Mouse (Mus musculus): ENCODE results near the gene Rnf181.
A peak's percentile ranks its signal among the peaks of the same experiment; 100 is the strongest.

Rnf181 gene

GRCm38 (mm10) chr6:72383952-72384351 is 17.2 kb upstream of the Rnf181 start:
- no peak for DNase-seq (ENCODE audit: low spot score)

DNA sequence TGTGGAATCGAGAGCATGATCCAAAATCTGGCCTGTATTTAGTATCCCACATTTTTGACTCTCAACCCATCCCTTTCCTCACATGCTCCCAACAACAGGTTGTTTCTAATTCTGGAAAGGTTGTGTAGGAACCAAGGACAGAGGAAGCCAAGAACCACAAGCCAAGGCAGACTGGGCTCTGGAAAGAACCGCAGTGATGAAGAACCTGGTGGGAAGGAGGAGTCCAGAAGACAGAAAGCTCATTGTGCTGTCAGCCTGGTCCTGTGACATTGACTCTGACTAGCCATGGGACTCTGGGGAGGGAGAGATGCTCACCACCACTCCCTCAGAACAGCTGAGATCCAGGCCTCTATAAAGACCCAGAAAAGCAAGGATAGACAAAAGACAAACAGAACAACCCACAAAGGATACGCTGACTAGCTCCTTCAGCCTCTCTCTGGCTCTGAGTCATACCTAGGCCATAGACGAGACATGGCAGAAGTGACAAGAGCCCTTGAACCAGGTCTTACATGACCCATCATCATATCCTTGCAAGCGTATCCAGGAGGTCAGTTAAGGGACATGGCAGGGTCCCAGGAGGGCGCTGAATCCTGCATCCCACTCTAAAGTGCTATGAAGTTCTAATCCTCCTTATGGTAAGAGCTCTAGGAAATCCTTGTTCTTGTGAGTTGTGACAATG is 16.5 kb upstream of the Rnf181 start:
- no peak for DNase-seq (ENCODE audit: low spot score)

DNA sequence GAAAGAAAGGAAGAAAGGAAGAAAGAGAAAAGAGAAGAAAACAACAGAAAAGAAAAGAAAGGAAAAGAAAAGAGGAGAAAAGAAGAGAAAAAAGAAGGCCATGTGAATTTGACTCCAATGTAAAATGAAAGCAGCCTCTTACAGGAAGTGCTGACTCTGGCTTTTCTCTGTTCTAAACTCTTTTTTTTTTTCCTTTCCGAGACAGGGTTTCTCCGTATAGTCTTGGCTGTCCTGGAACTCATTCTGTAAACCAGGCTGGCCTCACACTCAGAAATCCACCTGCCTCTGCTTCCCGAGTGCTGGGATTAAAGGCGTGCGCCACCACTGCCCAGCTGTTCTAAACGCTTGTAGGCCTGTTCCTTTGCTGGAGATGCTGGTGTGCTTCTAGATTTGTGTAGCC is 15.7 kb upstream of the Rnf181 start:
- DNase-seq (ENCODE audit: low spot score) = no peak

- peak; percentile 82 for DNase-seq (ENCODE audit: low spot score)
These were observed 13.5 kb upstream of the Rnf181 start, which contains the start of gene Vamp5 for GRCm38 (mm10) chr6:72380131-72380770. Gene Vamp5 (minus strand): TSS chr6:72380468.

- peak; percentile 61 for DNase-seq (ENCODE audit: low spot score)
These were observed 12.8 kb upstream of the Rnf181 start for GRCm38 (mm10) chr6:72379377-72380130.

DNA sequence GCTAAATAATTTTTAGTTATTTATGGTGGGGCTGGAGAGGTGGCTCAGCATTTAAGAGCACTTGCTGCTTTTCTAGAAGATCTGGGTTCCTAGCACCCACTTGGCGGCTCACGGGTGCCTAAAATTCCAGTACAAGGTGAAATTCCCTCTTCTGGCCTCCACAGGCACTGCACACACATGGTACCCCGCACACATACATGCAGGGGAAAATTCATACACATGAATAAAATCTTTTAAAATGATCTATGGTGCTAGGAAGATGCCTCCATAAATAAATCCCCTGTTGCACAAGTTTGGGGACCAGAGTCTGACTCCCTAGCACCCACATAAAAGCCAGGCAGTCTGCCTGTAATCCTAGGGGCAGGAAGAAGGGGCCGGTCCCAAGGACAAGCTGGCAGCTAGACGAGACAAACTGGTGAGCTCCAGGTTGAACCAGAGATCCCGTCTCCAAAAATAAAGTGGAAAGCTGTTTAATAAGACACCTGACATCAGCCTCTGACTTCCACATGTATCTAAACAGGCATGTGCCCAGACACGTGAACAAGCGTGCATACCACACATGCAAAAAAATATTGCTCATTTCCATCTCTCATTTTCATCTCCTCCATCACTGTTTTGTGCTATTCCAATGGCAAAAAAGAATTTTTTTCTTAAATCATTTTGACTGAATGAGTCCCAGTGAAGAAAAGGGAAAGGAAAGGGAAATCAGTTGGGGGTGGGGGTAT is 11.9 kb upstream of the Rnf181 start:
- DNase-seq (ENCODE audit: low spot score) = no peak

DNA sequence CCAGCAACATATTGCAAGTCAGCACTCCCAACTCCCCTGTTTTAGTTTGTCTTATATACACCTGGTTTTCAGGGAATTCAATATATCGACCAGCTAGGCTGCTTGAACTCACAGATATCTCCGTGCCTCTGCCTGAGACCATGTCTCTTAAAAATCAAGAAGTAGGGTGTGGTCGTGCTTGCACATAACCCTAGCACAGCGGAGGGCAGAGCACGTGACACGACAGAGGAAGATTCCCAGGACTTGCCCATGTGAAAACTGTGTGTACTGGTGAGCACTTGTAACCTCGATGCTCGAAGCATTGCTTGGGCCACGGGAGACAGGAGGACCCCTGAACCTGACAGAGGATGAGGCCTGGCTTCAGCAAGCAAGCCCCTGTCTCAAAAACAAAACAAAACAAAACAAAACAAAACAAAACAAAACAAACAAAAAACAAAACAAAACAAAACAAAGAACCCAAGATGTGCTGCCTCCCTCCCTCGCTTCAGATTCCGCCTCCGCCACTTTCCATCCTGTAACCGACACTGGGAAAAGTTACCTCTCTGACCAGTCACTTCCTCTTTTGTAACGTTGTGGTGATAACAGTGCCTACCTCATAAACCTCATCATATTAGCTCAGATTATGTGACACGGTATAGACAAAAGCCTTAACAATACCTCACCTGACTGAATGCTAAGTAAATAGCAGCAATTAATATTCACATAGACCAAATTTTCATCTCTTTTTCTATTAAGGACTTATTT is 8.2 kb upstream of the Rnf181 start:
- DNase-seq (ENCODE audit: low spot score) = no peak

DNA sequence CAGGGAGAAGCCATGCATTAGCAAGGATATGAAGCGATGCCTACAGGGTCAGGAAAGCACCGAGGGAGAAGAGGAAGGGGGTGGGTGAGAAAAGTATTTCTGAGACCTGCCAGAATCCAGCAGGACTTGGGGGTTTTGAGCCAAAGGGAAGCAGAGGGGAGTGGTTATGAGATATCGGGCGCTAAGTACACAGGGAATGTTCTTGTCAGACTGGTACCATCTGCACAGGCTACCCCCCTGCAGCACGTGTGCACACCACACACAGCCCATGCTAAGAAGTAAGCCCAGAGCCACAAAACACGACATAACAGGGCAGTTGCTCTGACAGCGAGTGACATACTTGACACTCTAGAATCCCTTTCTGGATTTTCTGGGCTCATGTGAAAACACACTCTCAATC is 7.5 kb upstream of the Rnf181 start:
- DNase-seq (ENCODE audit: low spot score) = no peak

DNA sequence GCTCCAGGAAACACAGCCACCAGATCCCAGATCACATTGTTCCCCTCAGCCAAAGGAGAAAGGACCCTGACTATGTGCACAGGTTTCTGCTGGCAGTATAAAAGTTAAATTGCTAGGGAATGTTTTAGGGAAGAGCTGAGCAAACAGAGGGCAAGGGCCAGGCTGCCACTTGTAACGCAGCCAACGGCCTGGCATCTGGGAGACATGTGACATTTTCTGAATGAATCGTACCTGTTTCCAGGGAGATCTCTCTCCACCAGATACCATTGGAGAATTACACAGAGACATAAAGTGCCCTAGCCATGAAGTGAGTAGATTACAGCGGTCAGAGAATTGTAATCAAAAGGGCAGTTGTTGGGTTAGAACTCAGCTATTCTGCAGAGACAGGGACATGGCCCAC is 6.4 kb upstream of the Rnf181 start:
- no peak for DNase-seq (ENCODE audit: low spot score)

GRCm38 (mm10) chr6:72371571-72371970 is 4.8 kb upstream of the Rnf181 start:
- no peak for DNase-seq (ENCODE audit: low spot score)

DNA sequence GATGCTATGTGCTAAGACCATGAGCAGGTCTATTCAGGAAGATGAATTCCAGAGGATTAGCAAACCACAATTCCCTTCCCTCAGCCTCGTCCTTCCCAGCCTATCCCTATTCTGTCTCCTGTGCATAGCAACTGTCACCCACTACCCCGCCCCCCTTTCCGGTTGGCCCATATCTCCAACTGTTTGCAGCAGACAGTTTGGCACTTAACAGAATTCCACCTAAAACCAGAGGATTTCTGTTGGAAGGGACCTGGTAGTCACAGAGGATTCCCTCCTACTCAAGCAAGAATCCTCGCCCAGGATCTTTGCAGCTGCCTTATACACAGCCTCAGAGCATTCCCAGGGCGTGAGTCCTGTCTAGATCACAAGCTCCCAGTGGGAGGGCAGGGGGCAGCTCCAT is 4.4 kb upstream of the Rnf181 start:
- peak; percentile 65 for DNase-seq (ENCODE audit: low spot score)

- peak; percentile 54 for DNase-seq (ENCODE audit: low spot score)
These were observed 3.3 kb upstream of the Rnf181 start for GRCm38 (mm10) chr6:72370091-72370490.

GRCm38 (mm10) chr6:72369557-72369956 is 2.8 kb upstream of the Rnf181 start:
- DNase-seq (ENCODE audit: low spot score) = peak; percentile 50

DNA sequence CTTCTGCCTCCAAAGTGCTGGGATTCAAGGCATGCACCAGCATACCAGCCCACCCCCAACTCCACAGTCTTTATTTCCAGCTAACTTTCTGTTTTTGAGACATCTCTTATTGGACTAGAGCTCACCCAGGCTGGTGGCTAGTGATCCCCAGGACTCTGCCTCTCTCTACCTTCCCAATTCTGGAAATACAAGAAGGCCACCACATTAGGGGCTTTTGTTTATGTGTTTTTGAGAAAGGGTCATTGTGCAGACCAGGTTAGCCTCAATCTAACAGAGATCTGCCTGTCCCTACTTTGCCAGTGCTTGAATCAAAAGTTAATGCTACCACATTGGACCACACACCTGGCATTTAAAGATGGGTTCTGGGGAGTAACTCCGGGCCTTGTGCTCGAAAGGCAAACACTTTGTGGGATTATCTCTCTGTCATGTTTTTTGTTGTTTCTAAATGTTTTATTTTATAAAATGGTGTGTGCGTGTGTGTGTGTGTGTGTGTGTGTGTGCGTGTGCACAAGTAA is 761 bp upstream of the Rnf181 start:
- no peak for DNase-seq (ENCODE audit: low spot score)

DNA sequence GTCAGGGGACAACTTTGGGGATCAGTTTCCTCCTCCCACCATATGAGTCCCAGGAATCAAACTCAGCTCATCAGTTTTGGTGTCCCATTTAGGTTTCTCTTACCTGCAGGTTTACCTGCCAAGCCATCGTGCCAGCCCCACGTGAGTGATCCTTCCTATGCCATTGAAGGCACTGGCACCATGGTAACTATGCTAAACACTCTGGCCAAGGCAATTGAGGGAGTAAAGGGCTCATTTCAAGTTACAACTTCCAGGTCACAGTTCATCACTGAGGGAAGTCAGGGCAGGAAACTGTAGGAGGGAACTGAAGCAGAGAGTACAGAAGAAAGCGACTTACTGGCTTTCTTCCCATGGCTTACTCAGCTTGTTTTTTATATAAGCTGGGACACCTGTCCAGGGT is 452 bp downstream of the Rnf181 start:
- no peak for DNase-seq (ENCODE audit: low spot score)

DNA sequence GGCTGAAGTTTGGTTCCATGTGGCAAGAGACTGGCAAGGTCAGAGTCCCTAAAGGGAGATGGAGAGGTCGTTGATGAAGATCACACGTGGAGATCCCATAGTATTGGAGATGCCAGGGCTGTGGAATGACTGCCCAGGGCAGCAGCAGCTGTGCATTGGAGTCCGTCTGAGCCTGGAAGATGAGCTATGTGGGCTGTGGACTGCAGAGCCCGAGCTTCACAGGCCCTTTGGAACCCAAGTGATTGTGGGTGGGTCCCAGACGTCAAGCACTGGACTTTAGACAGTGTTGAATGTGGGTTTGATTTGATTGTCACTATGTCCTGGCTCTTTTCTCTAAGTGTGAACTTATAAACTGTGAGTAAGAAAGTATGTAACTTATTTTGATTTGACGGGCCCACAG is 1.8 kb downstream of the Rnf181 start:
- DNase-seq (ENCODE audit: low spot score) = no peak

DNA sequence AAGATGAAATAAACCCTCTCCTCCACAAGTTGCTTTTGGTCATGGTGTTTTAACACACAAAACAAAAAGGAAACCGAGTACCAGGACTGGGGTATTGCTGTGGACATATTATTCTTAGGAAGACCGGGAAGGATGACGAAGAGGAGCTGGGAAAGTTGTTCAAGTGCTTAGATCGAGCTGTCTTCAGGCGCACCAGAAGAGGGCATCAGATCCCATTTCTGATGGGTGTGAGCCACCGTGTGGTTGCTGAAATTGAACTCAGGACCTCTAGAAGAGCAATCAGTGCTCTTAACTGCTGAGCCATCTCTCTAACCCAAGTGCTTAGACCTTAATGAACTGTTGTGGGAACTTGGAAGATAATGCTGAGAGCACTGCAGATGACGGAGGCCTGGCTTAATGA is 2.7 kb downstream of the Rnf181 start:
- DNase-seq (ENCODE audit: low spot score) = no peak

DNA sequence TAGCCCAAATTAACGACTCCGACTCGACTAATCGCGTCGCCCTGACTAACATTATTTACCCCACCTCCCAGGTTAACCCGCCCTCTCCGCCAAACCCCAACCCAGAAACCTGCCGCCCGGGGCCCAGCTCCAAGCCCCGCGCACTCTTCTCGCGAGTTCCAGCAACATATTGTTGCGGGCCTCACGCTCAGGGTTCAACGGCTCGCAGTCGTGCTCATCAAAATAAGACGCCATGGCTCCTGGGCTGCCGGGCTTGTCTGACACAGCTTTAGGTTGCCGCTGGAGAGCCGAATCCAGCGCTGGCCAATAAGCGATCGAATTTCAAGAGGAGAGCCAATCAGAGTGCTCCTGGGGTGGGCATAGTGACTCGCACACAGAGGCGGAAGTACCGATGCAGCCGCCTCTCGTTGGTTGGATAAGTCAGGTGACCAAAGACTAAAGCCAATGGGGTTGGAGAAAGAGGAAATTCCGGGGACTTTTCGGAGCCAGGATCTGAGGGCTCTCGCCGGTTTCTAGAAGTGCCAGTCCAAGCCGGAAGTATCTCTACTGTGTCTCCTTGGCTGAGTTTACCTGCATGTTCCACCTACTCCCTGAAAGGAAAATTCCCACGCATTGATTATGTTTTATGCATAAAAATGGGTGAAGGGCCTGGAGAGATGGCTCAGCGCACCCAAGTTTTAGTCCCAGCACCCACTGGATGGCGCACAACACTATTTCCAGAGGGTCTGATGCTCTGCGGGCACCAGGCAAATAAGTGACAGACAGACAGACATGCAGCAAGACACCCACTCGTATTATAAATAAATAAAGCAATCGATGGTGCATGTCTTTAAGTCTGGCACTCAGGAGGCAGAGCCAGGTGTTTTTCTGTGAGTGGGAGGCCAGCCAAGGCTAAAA is 4.4 kb downstream of the Rnf181 start:
- DNase-seq (ENCODE audit: low spot score) = peak; percentile 100

DNA sequence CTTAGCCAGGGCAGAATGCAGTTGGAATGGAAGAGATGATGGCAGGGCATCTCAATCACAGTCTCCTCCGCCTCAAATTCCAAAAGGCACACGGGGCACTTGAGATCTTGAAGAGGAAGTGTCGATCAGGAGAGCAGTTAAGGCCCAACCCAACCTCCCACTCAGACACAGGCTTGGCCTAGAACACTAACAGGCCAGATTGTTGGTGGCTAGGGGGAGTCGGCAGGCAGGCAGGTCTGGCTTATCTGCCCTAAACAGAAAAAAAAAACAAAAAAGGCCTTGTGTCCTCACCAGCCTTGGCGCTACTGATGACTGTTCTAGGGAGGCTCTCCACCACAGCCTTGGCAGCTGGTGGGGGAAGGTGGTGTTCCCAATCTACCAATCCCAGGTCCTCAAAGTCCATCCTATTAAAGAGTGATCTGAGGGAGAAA is 5.6 kb downstream of the Rnf181 start:
- no peak for DNase-seq (ENCODE audit: low spot score)

- no peak for DNase-seq (ENCODE audit: low spot score)
These were observed 6.2 kb downstream of the Rnf181 start for GRCm38 (mm10) chr6:72360599-72360935.

Measured in adipocyte (in vitro differentiated cells).